Mouse (Mus musculus): ENCODE results near the gene Hp1bp3. TPM values are rescaled to one million over a fixed set of nuclear protein-coding genes. Genes with fewer than 3 reads are reported as not detected.

The Hp1bp3 gene
- 209 TPM for polyA plus RNA-seq (2015; fragmentation: Illumina TruSeq; extraction: RNeasy Lipid Tissue Mini Kit (QIAGEN cat#74804); ENCODE audit: low read depth, low replicate concordance)

DNA sequence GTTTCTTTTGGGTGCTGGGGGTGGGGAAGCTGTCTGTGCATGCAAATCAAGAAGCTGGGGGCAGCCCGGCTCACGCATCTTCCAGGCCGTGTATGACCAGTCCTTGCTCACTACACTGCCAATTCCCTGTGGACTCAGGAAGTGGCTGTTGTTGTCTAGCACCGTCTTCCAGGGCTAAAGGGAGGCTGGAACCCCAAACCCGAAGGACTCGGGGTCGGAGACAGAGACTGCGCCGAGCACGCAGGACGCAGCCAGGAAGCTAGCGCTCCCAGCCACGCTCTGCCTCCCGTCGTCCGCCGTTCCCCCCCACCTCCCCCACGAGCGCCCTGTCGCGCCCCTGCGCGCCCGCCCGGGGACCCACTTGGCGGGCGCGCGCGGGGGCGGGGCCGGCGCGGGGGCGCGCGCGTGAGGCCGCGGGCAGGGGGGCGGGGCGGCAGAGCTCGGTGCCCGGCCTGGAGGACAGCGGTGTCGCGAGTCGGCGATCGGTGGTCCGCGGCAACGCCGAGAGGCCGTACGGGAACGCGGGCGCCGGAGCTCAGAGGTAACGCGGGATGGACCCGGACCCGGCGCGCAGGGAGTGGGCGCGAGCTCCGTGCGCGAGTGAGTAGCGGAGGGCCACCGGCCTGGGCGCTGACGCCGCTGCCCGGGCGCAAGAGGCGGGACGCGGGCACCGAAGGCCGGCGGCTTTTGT lies at the start of gene Hp1bp3:
Hp1bp3 (plus strand) TSS at position 97 of the 691 bp plus-strand sequence.

DNA sequence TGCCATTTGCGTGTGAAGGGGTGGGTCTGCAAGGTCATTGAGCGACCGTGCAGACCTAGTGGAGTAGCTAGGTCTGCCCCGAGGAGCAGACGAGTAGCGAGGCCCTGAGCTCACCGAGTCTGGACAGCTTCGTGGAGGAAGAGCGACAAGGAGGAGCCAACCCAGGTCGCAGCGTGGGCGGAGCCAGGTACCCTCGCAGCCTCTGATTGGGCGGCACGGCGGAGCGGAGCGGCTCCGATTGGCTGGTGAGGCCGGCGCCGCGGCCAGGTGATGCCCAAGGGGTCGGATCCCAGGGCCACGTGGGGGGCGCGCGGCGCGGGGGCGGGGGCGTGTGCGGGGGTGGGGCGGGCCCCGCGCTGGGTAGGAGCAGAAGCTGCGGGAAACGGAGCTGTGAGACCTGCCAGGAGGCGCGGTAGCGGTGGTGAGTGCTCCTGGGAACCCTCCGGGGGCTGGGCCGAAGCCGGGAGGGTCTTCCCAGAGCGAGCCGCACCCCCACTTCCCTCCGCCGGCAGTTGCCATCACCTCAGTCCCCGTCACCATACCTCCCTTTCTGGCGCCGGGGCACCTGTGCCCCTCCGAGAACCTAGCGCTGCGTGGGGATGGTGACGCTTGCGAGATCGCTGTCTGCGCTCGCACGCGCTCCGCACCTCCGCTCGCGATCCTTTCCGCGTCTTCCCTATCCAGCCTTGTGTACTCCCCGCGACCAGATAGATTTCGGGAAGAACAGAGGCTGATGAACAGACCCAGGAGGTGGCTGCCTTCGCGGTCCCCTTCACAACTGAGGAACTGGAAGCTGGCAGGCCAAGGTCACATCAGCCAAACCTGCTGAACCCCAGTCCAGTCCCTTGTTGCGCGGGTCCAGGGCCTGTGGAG lies 34.2 kb downstream of the Hp1bp3 start, which contains the start of the genes Sh2d5 and Kif17:
Sh2d5 (plus strand) TSS at position 316 of the 873 bp plus-strand sequence.
Kif17 (plus strand) TSS at position 348 of the 873 bp plus-strand sequence.

Other genes starting within 250 kb of the Hp1bp3 start
- gene Eif4g3, start 223.3 kb upstream of the Hp1bp3 start, polyA plus RNA-seq (2015; fragmentation: Illumina TruSeq; extraction: RNeasy Lipid Tissue Mini Kit (QIAGEN cat#74804); ENCODE audit: low read depth, low replicate concordance), result 100 TPM
- 73.9 TPM for gene Sh2d5, start 34.1 kb downstream of the Hp1bp3 start, polyA plus RNA-seq (2015; fragmentation: Illumina TruSeq; extraction: RNeasy Lipid Tissue Mini Kit (QIAGEN cat#74804); ENCODE audit: low read depth, low replicate concordance)
- gene Kif17, start 34.1 kb downstream of the Hp1bp3 start, polyA plus RNA-seq (2015; fragmentation: Illumina TruSeq; extraction: RNeasy Lipid Tissue Mini Kit (QIAGEN cat#74804); ENCODE audit: low read depth, low replicate concordance), result 21.6 TPM
- gene Ddost, start 88.4 kb downstream of the Hp1bp3 start, polyA plus RNA-seq (2015; fragmentation: Illumina TruSeq; extraction: RNeasy Lipid Tissue Mini Kit (QIAGEN cat#74804); ENCODE audit: low read depth, low replicate concordance), result 112 TPM
- gene Pink1, start 110.0 kb downstream of the Hp1bp3 start, polyA plus RNA-seq (2015; fragmentation: Illumina TruSeq; extraction: RNeasy Lipid Tissue Mini Kit (QIAGEN cat#74804); ENCODE audit: low read depth, low replicate concordance), result 413 TPM
- gene Cda, start 151.7 kb downstream of the Hp1bp3 start, polyA plus RNA-seq (2015; fragmentation: Illumina TruSeq; extraction: RNeasy Lipid Tissue Mini Kit (QIAGEN cat#74804); ENCODE audit: low read depth, low replicate concordance), result 4.9 TPM
- gene Fam43b, start 180.2 kb downstream of the Hp1bp3 start, polyA plus RNA-seq (2015; fragmentation: Illumina TruSeq; extraction: RNeasy Lipid Tissue Mini Kit (QIAGEN cat#74804); ENCODE audit: low read depth, low replicate concordance), result 18.7 TPM
- gene Mul1, start 218.4 kb downstream of the Hp1bp3 start, polyA plus RNA-seq (2015; fragmentation: Illumina TruSeq; extraction: RNeasy Lipid Tissue Mini Kit (QIAGEN cat#74804); ENCODE audit: low read depth, low replicate concordance), result 30.1 TPM
- 1,117 TPM for gene Camk2n1, start 238.0 kb downstream of the Hp1bp3 start, polyA plus RNA-seq (2015; fragmentation: Illumina TruSeq; extraction: RNeasy Lipid Tissue Mini Kit (QIAGEN cat#74804); ENCODE audit: low read depth, low replicate concordance)